Mouse (Mus musculus) gastrocnemius, postnatal 4 days (tissue): ENCODE data around the gene Fkbpl. TPM values are rescaled to one million over a fixed set of nuclear protein-coding genes. Genes with fewer than 3 reads are reported as not detected.

Experiments
- DNase-seq, 2 experiments: peaks; one replicate each; pipeline ENCODE4 v3.0.0; 2021 to 2022; ENCODE audit warnings: low spot score in 2 of 2, mixed read lengths in 2 of 2
- total RNA-seq, 2 experiments: library from RNA; stranded (reverse); gene quantifications; 2 replicates each; pipeline ENCODE4 v1.2.3; 2021

Fkbpl gene
- total RNA-seq, 2 experiments from 2014 or later, result 8.1 to 8.3 TPM

- no peak for DNase-seq
Observed at GRCm38 (mm10) chr17:34662978-34663377, 18.4 kb downstream of the Fkbpl start.

GRCm38 (mm10) chr17:34663558-34663957 is 19.0 kb downstream of the Fkbpl start:
- DNase-seq, result no peak

DNA sequence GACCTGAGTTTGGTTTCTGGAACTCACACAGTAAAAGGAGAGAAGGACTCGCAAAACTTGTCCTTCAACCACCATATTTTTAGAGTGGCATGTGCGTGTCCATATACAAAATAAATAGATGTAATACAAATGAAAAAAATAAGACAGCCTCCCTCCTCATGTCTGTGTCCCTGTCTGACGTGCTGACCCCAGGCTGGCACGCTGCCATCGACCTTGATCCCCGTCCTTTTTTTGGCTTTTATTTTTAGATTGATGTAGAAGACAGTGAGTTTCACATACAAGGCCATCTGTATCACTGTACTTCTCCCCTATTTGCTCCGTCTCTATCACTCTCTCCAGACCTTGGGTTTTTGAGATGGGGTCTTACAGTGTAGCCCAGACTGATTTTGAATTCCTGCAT is 19.9 kb downstream of the Fkbpl start:
- no peak for DNase-seq

GRCm38 (mm10) chr17:34670235-34670634 is 25.7 kb downstream of the Fkbpl start, which contains the start of gene Tnxb:
Tnxb (plus strand) TSS chr17:34670535.
- no peak for DNase-seq

GRCm38 (mm10) chr17:34671151-34672066 is 26.8 kb downstream of the Fkbpl start:
- no peak for DNase-seq

GRCm38 (mm10) chr17:34672246-34672792 is 27.8 kb downstream of the Fkbpl start:
- no peak for DNase-seq

DNA sequence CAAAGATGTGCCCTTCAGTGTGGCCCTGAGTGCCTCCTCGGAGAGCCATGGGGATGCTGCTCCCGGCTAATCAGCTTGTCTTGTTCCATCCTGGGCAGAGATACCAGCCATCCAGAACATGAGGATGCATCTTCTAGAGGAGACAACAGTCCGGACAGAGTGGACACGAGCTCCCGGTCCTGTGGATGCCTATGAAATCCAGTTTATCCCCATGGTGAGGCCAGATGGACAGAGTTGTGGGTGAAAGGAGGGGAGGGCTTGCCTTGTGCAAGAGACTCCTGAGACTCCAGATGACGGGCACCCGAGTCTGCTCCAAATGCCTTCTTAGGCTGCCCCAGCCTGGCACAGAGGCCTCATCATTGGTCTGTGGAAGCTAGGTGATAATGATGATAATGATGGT is 28.6 kb downstream of the Fkbpl start:
- DNase-seq, result no peak

DNA sequence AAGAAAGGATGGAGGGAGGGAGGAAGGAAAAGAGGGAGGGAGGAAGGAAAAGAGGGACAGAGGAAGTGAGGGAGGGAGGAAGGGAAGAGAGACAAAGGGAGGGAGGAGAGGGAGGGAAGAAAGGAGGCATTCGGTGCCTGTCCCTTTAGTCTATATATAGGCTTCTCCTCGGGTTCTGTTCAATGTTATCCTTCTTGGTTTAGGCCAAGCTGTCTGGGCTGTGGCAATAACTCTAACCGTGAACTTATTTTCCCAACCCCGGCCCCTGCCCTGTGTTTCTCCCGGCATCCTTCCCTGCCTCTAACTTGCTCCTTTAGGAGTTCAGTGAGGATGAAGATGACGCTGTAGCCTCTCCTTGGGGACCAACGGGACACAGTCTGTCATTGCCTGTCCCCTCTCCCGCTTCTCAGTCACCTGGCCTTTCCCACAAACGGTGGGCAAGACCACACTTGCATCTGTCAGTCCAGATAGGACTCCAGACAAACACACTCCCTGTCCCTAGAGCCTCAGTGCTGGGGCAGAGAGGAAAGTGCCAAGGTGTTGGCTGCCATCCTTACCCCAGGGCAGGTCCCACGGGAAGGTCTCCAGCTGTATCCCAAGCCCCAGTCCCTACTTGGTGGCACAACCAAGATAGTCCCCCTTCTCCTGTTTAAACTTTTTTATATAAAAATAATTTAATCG is 30.1 kb downstream of the Fkbpl start:
- DNase-seq, result no peak

GRCm38 (mm10) chr17:34675205-34676092 is 30.9 kb downstream of the Fkbpl start:
- DNase-seq, result no peak

GRCm38 (mm10) chr17:34676093-34676460 is 31.5 kb downstream of the Fkbpl start:
- DNase-seq, result no peak

DNA sequence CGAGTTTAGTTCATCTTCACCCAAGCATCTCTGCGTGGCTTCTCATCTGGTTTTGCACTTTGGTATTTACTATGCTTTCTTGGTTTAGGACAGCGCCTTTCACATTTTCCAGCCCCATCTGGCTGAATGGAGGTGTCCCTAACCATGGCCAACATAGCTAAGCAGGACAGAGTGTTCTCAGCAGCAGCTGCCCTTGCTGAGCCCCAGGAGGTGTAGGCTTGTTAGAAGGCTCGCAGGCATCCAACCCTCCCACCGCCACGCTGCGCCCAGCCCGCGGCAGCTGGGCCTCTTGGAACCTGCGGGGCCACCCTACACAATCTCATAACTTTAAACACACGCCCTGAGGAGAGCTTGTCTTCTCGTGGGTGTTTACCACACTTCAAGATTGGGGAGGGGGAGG is 32.1 kb downstream of the Fkbpl start:
- DNase-seq, result no peak

DNA sequence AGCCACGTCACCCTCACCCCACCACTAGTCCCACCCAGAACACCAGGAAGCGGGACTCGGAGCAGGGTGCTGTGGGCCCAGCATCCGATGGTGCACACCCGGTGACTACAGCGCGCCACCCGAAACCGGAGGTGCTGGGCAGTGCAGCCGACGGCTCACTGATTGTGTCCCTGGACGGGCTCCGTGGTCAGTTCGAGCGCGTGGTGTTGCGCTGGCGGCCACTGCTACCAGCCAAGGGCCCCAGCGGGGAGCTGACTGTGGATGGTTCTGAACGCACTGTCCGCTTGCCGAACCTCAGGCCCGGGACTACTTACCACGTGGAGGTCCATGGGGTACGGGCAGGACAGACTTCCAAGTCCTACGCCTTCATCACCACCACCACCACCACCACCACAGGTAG is 35.6 kb downstream of the Fkbpl start:
- DNase-seq, result no peak

DNA sequence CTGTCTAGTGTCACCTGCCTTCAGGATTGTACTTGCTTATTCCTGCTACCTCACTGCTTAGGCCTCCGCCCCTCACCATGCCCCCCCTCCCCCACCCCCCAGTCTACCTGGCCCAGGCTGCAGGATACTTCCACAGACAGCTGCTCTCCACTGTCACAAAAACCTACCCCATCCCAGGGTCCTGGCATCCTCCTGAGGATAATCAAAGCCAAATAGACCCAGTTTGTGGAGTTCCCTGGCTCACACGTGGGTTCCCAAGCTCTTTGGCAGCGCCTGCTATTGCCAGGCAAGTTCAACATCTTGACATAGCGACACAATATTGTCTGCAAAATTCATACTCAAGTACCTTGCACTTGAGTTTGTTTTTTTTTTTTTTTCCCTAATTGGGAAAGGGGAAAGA is 36.1 kb downstream of the Fkbpl start:
- no peak for DNase-seq

GRCm38 (mm10) chr17:34681132-34681571 is 36.6 kb downstream of the Fkbpl start:
- no peak for DNase-seq

DNA sequence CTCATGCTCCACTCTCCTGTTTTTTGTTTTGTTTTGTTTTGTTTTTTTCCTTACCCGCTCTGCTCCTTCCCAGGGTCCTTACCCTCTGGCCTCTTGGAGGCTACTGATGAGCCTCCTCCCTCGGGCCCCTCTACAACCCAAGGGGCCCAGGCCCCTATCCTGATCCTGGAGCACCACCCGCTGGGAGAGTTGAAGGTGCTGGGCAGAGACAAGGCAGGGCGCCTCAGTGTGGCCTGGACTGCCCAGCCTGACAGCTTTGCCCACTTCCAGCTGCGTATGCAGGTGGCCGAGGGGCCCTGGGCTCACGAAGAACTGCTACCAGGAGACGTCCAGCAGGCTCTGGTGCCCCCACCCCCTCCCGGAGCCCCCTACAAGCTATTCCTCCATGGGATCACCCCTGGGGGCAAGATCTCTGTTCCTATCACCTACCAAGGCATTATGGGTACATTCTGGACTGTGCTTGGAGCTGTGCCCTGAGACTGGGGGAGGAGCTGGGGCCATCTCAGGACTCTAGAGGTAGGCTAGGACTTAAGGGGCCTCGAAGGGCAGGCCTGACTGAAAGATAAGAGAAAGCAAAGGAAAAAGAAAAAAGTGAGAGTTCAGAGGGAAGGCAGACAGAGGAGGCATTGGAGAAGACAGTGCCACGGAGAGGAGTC is 37.4 kb downstream of the Fkbpl start:
- no peak for DNase-seq

DNA sequence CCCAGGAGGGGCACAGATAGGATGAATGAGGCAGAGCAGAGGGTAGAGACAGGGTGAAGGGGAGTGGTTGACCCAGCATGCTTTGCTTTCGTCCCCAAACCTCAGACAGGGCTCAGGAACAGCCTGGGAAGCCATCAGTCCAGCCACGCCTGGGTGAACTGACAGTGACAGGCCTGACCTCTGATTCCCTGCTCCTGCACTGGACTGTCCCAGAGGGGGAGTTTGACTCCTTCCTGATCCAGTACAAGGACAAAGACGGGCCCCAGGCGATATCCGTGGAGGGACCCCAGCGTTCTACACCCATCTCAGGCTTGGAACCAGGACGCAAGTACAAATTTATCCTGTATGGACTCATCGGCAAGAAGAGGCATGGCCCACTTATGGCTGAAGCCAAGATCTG is 38.6 kb downstream of the Fkbpl start:
- no peak for DNase-seq

DNA sequence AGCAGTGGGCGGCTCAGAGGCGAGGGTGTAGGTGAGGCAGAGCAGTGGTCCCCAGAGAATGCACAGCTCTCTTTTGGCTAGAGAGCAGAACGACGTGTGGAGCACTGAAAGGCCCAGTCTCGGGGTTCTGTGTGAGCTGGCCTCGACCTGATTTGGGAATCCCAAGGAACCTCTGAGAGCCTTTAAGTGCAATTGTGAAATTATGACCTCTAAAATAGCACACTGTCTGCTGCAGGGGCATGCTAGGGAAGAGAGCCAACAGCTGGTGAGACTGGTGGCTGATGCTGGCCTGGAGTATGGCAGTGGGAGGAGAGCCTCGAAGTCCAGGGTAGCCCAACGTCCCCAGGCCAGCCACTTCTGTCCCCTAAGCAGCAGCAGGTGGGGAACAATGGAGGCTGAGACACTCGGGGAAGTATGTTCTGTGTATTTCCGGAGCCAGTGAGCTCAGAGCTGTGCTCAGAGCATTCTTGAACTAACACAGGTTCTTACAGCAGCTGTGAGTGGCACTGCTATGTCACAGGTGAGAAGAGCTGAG is 39.2 kb downstream of the Fkbpl start:
- DNase-seq, result no peak

DNA sequence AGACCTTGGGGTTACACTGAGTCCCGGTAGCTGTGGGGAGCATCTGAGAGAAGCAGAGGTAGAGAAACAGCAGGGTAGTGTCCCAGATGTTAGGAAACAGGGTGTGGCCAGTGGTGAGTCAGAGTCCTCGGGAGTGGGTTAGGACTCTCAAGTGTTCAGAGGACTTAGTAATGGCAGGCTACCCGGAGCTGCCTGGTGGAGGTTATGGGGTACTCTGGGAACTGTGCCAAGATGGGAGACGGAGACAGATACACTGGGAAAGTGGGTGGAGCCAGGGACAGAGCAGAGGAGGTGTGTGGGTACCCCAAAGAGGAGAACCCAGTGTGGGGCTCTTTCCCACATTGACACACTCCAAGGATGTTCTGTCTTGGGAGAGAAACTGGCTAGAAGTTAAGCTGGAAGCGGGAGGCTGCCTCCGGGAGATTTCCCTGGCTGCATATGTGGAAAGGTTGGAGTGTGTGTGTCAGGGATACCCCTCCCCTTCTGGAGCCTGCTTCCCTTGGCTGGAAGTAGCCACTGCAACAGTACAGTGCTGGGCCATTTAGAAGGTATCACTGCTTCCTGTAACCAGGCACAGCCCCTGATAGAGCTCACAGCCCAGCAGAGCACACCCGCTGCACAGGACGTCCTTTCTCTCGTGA is 39.8 kb downstream of the Fkbpl start:
- peak in 1 of 2 experiments; percentile 48 for DNase-seq
